Mouse (Mus musculus) cerebellum, postnatal 4 days (tissue): ENCODE measurements at regions not wholly inside any gene's neighbourhood (a gene's known extent, or its start where the extent isn't known, plus 50 kb on each side); places are given as distances from the start of the nearest gene placed in this dataset.
"Not testable (repeated sequence)": the region's sequence is repeated elsewhere in the genome, so short reads cannot be mapped to it uniquely, and the experiment has no call there.

Experiments used
- DNase-seq, 2 experiments: peaks; one replicate each; pipeline ENCODE4 v3.0.0; 2022; ENCODE audit warnings: low spot score in 2 of 2, mixed read lengths in 1 of 2

- peak in 1 of 2 experiments; percentile 35 for DNase-seq
Observed at GRCm38 (mm10) chr1:18058211-18058971, 87.3 kb downstream of the Crisp4 start.

- peak in 1 of 2 experiments; percentile 17 for DNase-seq
Observed at GRCm38 (mm10) chr1:18057646-18058210, 88.0 kb downstream of the Crisp4 start.

DNA sequence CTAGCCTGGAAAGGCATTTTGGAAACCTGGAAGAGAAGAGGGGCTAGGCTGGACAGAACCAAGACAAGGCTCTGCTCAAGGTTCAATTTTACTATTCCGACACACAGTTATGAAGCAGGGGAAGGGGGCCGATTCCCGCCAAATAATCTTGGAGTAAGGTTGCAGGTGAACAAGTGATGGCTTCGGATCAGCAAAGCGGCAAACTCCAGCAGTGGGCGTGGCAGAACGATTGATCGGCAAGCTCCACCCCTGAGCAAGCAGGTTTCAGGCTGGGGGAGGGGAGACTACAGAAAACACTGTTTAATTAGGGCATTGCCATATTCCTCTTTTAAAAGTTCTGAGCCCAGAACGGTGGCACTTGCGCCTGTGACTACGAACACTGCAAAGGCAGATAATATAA lies 88.7 kb downstream of the Crisp4 start:
- DNase-seq = not testable (repeated sequence)

GRCm38 (mm10) chr1:18030226-18030625 lies 115.5 kb downstream of the Crisp4 start:
- no peak for DNase-seq

DNA sequence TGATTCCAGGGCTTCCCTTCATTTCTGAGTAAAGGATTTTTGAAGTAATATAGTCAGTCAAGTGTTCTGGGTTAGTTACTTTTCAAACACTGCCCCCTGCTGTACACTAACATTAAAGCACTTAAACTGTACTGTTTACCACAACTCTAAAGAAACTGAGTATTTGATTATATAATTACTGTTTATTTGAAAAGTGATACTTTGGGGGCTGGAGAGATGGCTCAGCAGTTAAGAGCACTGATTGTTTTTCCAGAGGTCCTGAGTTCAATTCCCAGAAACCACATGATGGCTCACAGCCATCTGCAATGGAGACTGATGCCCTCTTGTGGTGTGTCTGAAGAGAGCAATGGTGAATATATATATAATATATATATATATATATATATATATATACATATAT lies 132.8 kb downstream of the Crisp4 start:
- not testable (repeated sequence) for DNase-seq

GRCm38 (mm10) chr1:17980604-17981003 lies 165.1 kb downstream of the Crisp4 start:
- peak in 1 of 2 experiments; percentile 32 for DNase-seq

GRCm38 (mm10) chr1:17978086-17978485 lies 167.6 kb downstream of the Crisp4 start:
- no peak for DNase-seq

- DNase-seq = peak in 1 of 2 experiments; percentile 35
Observed at GRCm38 (mm10) chr1:17956881-17957280, 188.8 kb downstream of the Crisp4 start.

GRCm38 (mm10) chr1:17932108-17932810 lies 213.4 kb downstream of the Crisp4 start:
- DNase-seq = not testable (repeated sequence)
